ENCODE assay signal across 9 mouse cellular contexts in genomic region chr11:58008013-58008412, GRCm38 (mm10). TPM values are rescaled to one million over a fixed set of nuclear protein-coding genes. Genes with fewer than 3 reads are reported as not detected.
DNase-seq lines count a peak whose midpoint lies in the region; ATAC-seq and TF ChIP-seq lines count a peak whose summit lies in the region.
"Had no signal": no experiment of that assay in that cellular context is flagged by ENCODE, and none has a peak within 500 bp of the region (broad histone marks: within the 10 kb centered on the region; RNA-seq: fewer than 3 reads in every experiment).

No protein-coding gene starts in this region.

- peak overlapping the region; percentile 43 for H3K27ac ChIP-seq in heart, postnatal 0 days (ENCODE audit: low read depth)
- peak overlapping the region; percentile 73 for H3K27ac ChIP-seq in MEL (ENCODE audit: control insufficient read depth, low read depth, low read length)
- H3K27ac ChIP-seq in hindbrain, embryonic 11.5 days (ENCODE audit: low read depth, low read length): peak overlapping the region; percentile 49; the same call in 1 of the 2 replicates
- H3K27ac ChIP-seq in midbrain, embryonic 11.5 days (ENCODE audit: low read depth, low read length): no peak overlapping the region; the same call in 1 of the 2 replicates

- intact Hi-C loops in heart, postnatal 25 days (cut with DNase I): loop anchor here (5.0 kb wide), 1 partner anchor 159 kb away; the partner anchor contains the start of gene Gemin5

- TF ChIP-seq POLR2A in MEL (IDR thresholded peaks at IDR 0.05; ENCODE audit: control insufficient read depth in 1 of 2, insufficient read depth in 1 of 2, low read depth in 1 of 2, low read length in 2 of 2, poor library complexity in 1 of 2): no peak

- H3K4me1 ChIP-seq in heart, postnatal 0 days (ENCODE audit: control insufficient read depth, insufficient read depth): peaks cover 12% of the 10 kb centered on the region
- H3K4me1 ChIP-seq in MEL (ENCODE audit: control insufficient read depth in 1 of 2, insufficient read depth in 2 of 2, low read length in 2 of 2): peaks cover 11 to 22% of the 10 kb centered on the region in 2 experiments
- peaks cover 5% of the 10 kb centered on the region for H3K4me1 ChIP-seq in hindbrain, embryonic 11.5 days (replicated peaks; ENCODE audit: control insufficient read depth, insufficient read depth, low read length)
- H3K4me1 ChIP-seq in midbrain, embryonic 11.5 days (ENCODE audit: control insufficient read depth, insufficient read depth, low read length): peaks cover 16% of the 10 kb centered on the region

- H3K27me3 ChIP-seq in heart, postnatal 0 days (ENCODE audit: control insufficient read depth, insufficient read depth, low read length): no peaks in the 10 kb centered on the region
- no peaks in the 10 kb centered on the region for H3K27me3 ChIP-seq in MEL (ENCODE audit: control insufficient read depth in 1 of 2, insufficient read depth in 2 of 2, low read length in 2 of 2)
- H3K27me3 ChIP-seq in hindbrain, embryonic 11.5 days (ENCODE audit: control insufficient read depth, insufficient read depth, low read length): no peaks in the 10 kb centered on the region
- H3K27me3 ChIP-seq in midbrain, embryonic 11.5 days (ENCODE audit: control insufficient read depth, insufficient read depth, low read length): no peaks in the 10 kb centered on the region
- H3K27me3 ChIP-seq: Patski had no signal

- peaks cover 49% of the 10 kb centered on the region for H3K79me2 ChIP-seq in MEL (ENCODE audit: control insufficient read depth, insufficient read depth, low read length, poor library complexity)

- H3K36me3 ChIP-seq in heart, postnatal 0 days (replicated peaks; ENCODE audit: control insufficient read depth, insufficient read depth, low read length): no peaks in the 10 kb centered on the region
- peaks cover 0 to 31% of the 10 kb centered on the region in 2 experiments; a peak in 3 of 4 replicates for H3K36me3 ChIP-seq in MEL (ENCODE audit: control insufficient read depth in 1 of 2, insufficient read depth in 2 of 2, low read length in 2 of 2)
- no peaks in the 10 kb centered on the region for H3K36me3 ChIP-seq in hindbrain, embryonic 11.5 days (ENCODE audit: control insufficient read depth, insufficient read depth, low read length)
- no peaks in the 10 kb centered on the region for H3K36me3 ChIP-seq in midbrain, embryonic 11.5 days (ENCODE audit: control insufficient read depth, insufficient read depth, low read length)

- H3K9me3 ChIP-seq in heart, postnatal 0 days (replicated peaks; ENCODE audit: control insufficient read depth, low read length): no peaks in the 10 kb centered on the region
- no peaks in the 10 kb centered on the region for H3K9me3 ChIP-seq in MEL (replicated peaks; ENCODE audit: insufficient read depth, low read length)
- H3K9me3 ChIP-seq in hindbrain, embryonic 11.5 days (ENCODE audit: control insufficient read depth, low read length): no peaks in the 10 kb centered on the region
- H3K9me3 ChIP-seq in midbrain, embryonic 11.5 days (ENCODE audit: control insufficient read depth, low read length): no peaks in the 10 kb centered on the region

- no peak for DNase-seq in heart, postnatal 0 days (ENCODE audit: low spot score)
- DNase-seq in heart, postnatal 25 days (ENCODE audit: low spot score): no peak
- DNase-seq in MEL (ENCODE audit: low read depth, low spot score): peak; percentile 76
- no peak for DNase-seq in hindbrain, embryonic 11.5 days (ENCODE audit: low spot score)
- no peak for DNase-seq in midbrain, embryonic 11.5 days (ENCODE audit: low spot score, missing footprints)
- DNase-seq in retina, postnatal 1 day: no peak
- DNase-seq in adrenal gland, postnatal 4 days (ENCODE audit: low spot score in 2 of 2): no peak
- no peak for DNase-seq in right cerebral cortex, adult 2 months (ENCODE audit: low spot score in 2 of 2)

- WGBS in heart, postnatal 0 days: 21% methylated on average over 5 of the region's 5 CpGs
- 15% methylated on average over 5 of the region's 5 CpGs for WGBS in hindbrain, embryonic 11.5 days
- WGBS in midbrain, embryonic 11.5 days: 17% methylated on average over 5 of the region's 5 CpGs

- TF ChIP-seq EP300 in heart, postnatal 0 days (IDR thresholded peaks at IDR 0.05; ENCODE audit: low read depth): peak; percentile 5; the same call in 1 of the 2 replicates
- TF ChIP-seq EP300 in MEL (IDR thresholded peaks at IDR 0.05; ENCODE audit: low read depth in 1 of 2, low read length in 2 of 2): peak; percentile 29 to 56; a peak in 2 of 4 replicates

- TF ChIP-seq RAD21 in MEL (IDR thresholded peaks at IDR 0.05; ENCODE audit: low read depth, low read length): no peak

- H3K9ac ChIP-seq in heart, postnatal 0 days (replicated peaks; ENCODE audit: low read depth, low read length): peak overlapping the region; percentile 7; the same call in 1 of the 2 replicates
- peak overlapping the region; percentile 93 for H3K9ac ChIP-seq in MEL (ENCODE audit: control insufficient read depth, low read depth, low read length, poor library complexity, severe bottlenecking)
- H3K9ac ChIP-seq in hindbrain, embryonic 11.5 days (ENCODE audit: low read depth, low read length): peak overlapping the region; percentile 70
- H3K9ac ChIP-seq in midbrain, embryonic 11.5 days (ENCODE audit: low read length): peak overlapping the region; percentile 68

- peak overlapping the region; percentile 36 for H3K4me3 ChIP-seq in heart, postnatal 0 days (ENCODE audit: low read depth, low read length)
- H3K4me3 ChIP-seq in MEL (ENCODE audit: control insufficient read depth in 1 of 2, insufficient read depth in 1 of 2, low read depth in 2 of 2, low read length in 2 of 2): peak overlapping the region; percentile 65 to 66
- H3K4me3 ChIP-seq in hindbrain, embryonic 11.5 days (ENCODE audit: low read depth, low read length): peak overlapping the region; percentile 77
- H3K4me3 ChIP-seq in midbrain, embryonic 11.5 days (ENCODE audit: low read depth, low read length): peak overlapping the region; percentile 97

- TF ChIP-seq CTCF in heart, postnatal 0 days (IDR thresholded peaks at IDR 0.05; ENCODE audit: low read depth): no peak
- TF ChIP-seq CTCF in MEL (IDR thresholded peaks at IDR 0.05 in 2 of 3, conservative IDR thresholded peaks at IDR 0.05 in 1 of 3; ENCODE audit: control insufficient read depth in 1 of 3, insufficient read depth in 1 of 3, low read depth in 2 of 3, low read length in 3 of 3, poor library complexity in 1 of 3, severe bottlenecking in 1 of 3): no peak

- H3K4me2 ChIP-seq in heart, postnatal 0 days (ENCODE audit: low read depth, low read length): peak overlapping the region; percentile 58
- H3K4me2 ChIP-seq in hindbrain, embryonic 11.5 days (replicated peaks; ENCODE audit: low read depth, low read length): peak overlapping the region; percentile 76
- peak overlapping the region; percentile 70 for H3K4me2 ChIP-seq in midbrain, embryonic 11.5 days

- ATAC-seq in heart, postnatal 0 days (ENCODE audit: insufficient read depth, low read depth): no peak
- ATAC-seq in hindbrain, embryonic 11.5 days (ENCODE audit: low FRiP score): 0 out of 2 replicates have a peak, but pooled peaks have one; percentile 1
- no peak for ATAC-seq in midbrain, embryonic 11.5 days (ENCODE audit: low FRiP score)

TF ChIP-seq in MEL, 35 proteins besides CTCF, POLR2A, EP300 and RAD21:
- TF ChIP-seq TBP (IDR thresholded peaks at IDR 0.05; ENCODE audit: low read depth, low read length) (peak; percentile 40; the same call in 1 of the 2 replicates), JUND (IDR thresholded peaks at IDR 0.05; ENCODE audit: low read depth, low read length) (no peak), ETS1 (IDR thresholded peaks at IDR 0.05; ENCODE audit: low read depth, low read length) (peak; percentile 9; the same call in 1 of the 2 replicates), HCFC1 (IDR thresholded peaks at IDR 0.05; ENCODE audit: low read depth, low read length) (no peak), TCF12 (IDR thresholded peaks at IDR 0.05; ENCODE audit: low read depth, low read length) (peak; percentile 9; the same call in 1 of the 2 replicates), GATA1 (IDR thresholded peaks at IDR 0.05; ENCODE audit: low read depth, low read length) (peak; percentile 71; the same call in 1 of the 2 replicates), TAL1 (IDR thresholded peaks at IDR 0.05; ENCODE audit: low read length) (0 out of 2 replicates have a peak, but pooled peaks have one; percentile 12), POLR2AphosphoS2 (IDR thresholded peaks at IDR 0.05; ENCODE audit: low read length) (no peak)

RNA-seq across cellular contexts. Expression of gene Larp1, which starts 0.9 kb away (rescaled TPM):
- total RNA-seq in heart, postnatal 0 days (2014; rRNA removed; ENCODE audit: low replicate concordance): 18.2 and 21.8 TPM in 2 replicates
- polyA plus RNA-seq in heart, postnatal 0 days (2015; fragmentation: Nextera tagmentation; extraction: Ambion mirVana): 6.7 and 8.3 TPM in 2 replicates
- total RNA-seq in heart, postnatal 25 days (2021): 10 to 100 TPM; 52.1 to 53.0 TPM
- total RNA-seq in MEL (2012; rRNA removed): 73.9 and 88.3 TPM in 2 replicates
- polyA plus RNA-seq in MEL (2012; ENCODE audit: insufficient read depth in 1 of 2, insufficient read length in 2 of 2, low read depth in 1 of 2, low replicate concordance in 2 of 2, missing spikeins in 1 of 2): 1,000 to 10,000 TPM in 1 of 2 experiments, 100 to 1,000 TPM in 1; 201 to 2,325 TPM
- polyA plus RNA-seq in hindbrain, embryonic 11.5 days (2014; fragmentation: Nextera tagmentation; extraction: Ambion mirVana): 14.5 and 18.2 TPM in 2 replicates
- 13.9 and 14.0 TPM in 2 replicates for polyA plus RNA-seq in midbrain, embryonic 11.5 days (2014; fragmentation: Nextera tagmentation; extraction: Ambion mirVana)
- total RNA-seq in adrenal gland, postnatal 4 days (2021): 100 to 1,000 TPM; 103 to 106 TPM

Comparison
In these comparisons a context has a peak if more than half of its experiments do, and no peak if none do; other contexts are left out.
1. H3K4me3 ChIP-seq: peak in every context shown above with its lines; median percentile 97 in midbrain, embryonic 11.5 days; 77 in hindbrain, embryonic 11.5 days; 66 in MEL; 36 in heart, postnatal 0 days.
2. H3K9ac ChIP-seq: peak in every context shown above with its lines; median percentile 93 in MEL; 70 in hindbrain, embryonic 11.5 days; 68 in midbrain, embryonic 11.5 days; 7 in heart, postnatal 0 days.